Mouse (Mus musculus) kidney, postnatal 36 days (tissue): Measurements from ENCODE around the gene C730034F03Rik.
"Not testable (repeated sequence)": the region's sequence is repeated elsewhere in the genome, so short reads cannot be mapped to it uniquely, and the experiment has no call there.

Experiments
- DNase-seq, 2 experiments: peaks; one replicate each; pipeline ENCODE4 v3.0.0; 2021 to 2022; ENCODE audit warnings: mixed read lengths in 2 of 2

The C730034F03Rik gene

GRCm38 (mm10) chr15:89429352-89430221, at the start of gene C730034F03Rik, which contains the start of the genes Gm44502 and Chkb:
Gene C730034F03Rik, plus strand, starts transcription at chr15:89429589.
Gene Gm44502, minus strand, starts transcription at chr15:89429696.
Gene Chkb, minus strand, starts transcription at chr15:89429908.
- DNase-seq = peak; percentile 95 to 96

GRCm38 (mm10) chr15:89384617-89385016, 44.8 kb upstream of the C730034F03Rik start, which contains the start of gene Klhdc7b:
Gene Klhdc7b, plus strand, starts transcription at chr15:89384917.
- DNase-seq = no peak

GRCm38 (mm10) chr15:89387127-89387526, 42.3 kb upstream of the C730034F03Rik start:
- no peak for DNase-seq

GRCm38 (mm10) chr15:89390081-89390480, 39.3 kb upstream of the C730034F03Rik start:
- no peak for DNase-seq

GRCm38 (mm10) chr15:89396883-89397282, 32.5 kb upstream of the C730034F03Rik start:
- peak; percentile 39 to 71 for DNase-seq

- DNase-seq = no peak
These were observed 31.2 kb upstream of the C730034F03Rik start for GRCm38 (mm10) chr15:89398146-89398545.

GRCm38 (mm10) chr15:89399716-89400115, 29.7 kb upstream of the C730034F03Rik start:
- DNase-seq = no peak

- DNase-seq = no peak
These were observed 26.9 kb upstream of the C730034F03Rik start for GRCm38 (mm10) chr15:89402471-89402870.

- no peak for DNase-seq
These were observed 24.4 kb upstream of the C730034F03Rik start for GRCm38 (mm10) chr15:89404831-89405623.

GRCm38 (mm10) chr15:89406691-89407090, 22.7 kb upstream of the C730034F03Rik start:
- no peak for DNase-seq

- no peak for DNase-seq
These were observed 19.3 kb upstream of the C730034F03Rik start, which contains the start of gene Syce3 for GRCm38 (mm10) chr15:89410118-89410517. Gene Syce3, minus strand, starts transcription at chr15:89410503.

- DNase-seq = no peak
These were observed 14.1 kb upstream of the C730034F03Rik start for GRCm38 (mm10) chr15:89415282-89415681.

GRCm38 (mm10) chr15:89421938-89422337, 7.5 kb upstream of the C730034F03Rik start:
- DNase-seq = no peak

- no peak for DNase-seq
These were observed 4.8 kb upstream of the C730034F03Rik start for GRCm38 (mm10) chr15:89424621-89425020.

GRCm38 (mm10) chr15:89425711-89426121, 3.7 kb upstream of the C730034F03Rik start, which contains the start of gene Cpt1b:
Gene Cpt1b, minus strand, starts transcription at chr15:89425863.
- peak; percentile 60 to 61 for DNase-seq

GRCm38 (mm10) chr15:89426716-89427115, 2.7 kb upstream of the C730034F03Rik start:
- no peak for DNase-seq

GRCm38 (mm10) chr15:89428136-89428790, 1.1 kb upstream of the C730034F03Rik start:
- DNase-seq = no peak

- DNase-seq = no peak
These were observed 503 bp upstream of the C730034F03Rik start for GRCm38 (mm10) chr15:89428821-89429351.

GRCm38 (mm10) chr15:89430341-89430740, 952 bp downstream of the C730034F03Rik start:
- DNase-seq = no peak

GRCm38 (mm10) chr15:89430771-89431170, 1.4 kb downstream of the C730034F03Rik start:
- not testable (repeated sequence) for DNase-seq

GRCm38 (mm10) chr15:89431271-89431670, 1.9 kb downstream of the C730034F03Rik start:
- DNase-seq = no peak

- DNase-seq = no peak
These were observed 2.4 kb downstream of the C730034F03Rik start for GRCm38 (mm10) chr15:89431806-89432205.
